Mouse (Mus musculus): ENCODE data around the gene Myo1e. TPM values are rescaled to one million over a fixed set of nuclear protein-coding genes. Genes with fewer than 3 reads are reported as not detected.

Myo1e gene
- polyA plus RNA-seq, 1 experiment from 2014 or later = 27.5 TPM

DNA sequence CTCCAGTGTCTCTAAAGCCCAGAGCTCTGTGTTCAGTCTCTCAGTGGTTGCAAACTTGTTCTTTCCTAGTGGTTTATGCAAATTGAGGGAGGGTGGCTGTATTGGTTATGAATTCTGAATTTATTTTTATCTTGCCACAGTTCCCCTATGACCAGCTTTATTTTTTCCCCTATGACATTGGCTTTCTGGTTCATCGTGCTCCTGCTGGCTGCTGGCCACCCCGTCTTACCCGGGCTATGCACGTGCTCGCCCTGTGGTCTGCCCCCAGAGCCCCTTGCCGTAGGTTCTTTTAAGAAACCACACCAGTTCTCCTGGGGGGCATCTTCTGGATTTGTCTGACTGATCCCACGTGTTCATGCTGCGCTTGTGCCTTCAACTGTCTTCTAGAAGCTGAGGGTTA, 97.8 kb downstream of the Myo1e start:
- ATAC-seq (ENCODE audit: insufficient number of reproducible peaks, low FRiP score, low TSS enrichment, low read depth) = no peak
- Histone ChIP-seq H3K9me3 (no peaks in the 10 kb centered on the region), H3K36me3 (peaks cover 28% of the 10 kb centered on the region), H3K27ac (no peak overlapping the region), H3K27me3 (no peaks in the 10 kb centered on the region), H3K4me2 (no peak overlapping the region), H3K9ac (no peak overlapping the region), H3K4me1 (no peaks in the 10 kb centered on the region), H3K4me3 (no peak overlapping the region)
- 81% methylated on average over 8 of the region's 8 CpGs for WGBS

DNA sequence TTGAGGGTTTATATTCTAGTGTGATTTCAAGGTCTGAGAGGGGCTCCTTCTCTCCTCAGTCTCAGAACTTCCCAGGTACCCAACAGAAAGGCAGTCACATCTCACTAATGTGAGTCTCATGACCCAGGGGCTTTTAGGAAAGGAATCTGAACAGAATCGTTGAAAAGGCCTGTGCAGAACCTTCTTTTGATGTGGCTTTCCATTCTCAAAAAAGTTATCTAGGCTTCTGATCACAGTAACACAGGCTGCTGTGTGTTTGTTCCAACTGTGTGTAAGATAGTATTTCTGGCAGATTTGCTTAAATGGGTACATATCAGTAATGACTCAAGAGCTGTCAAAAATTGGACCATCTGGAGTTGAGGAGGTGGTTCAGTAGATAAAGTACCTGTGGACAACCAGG, 102.9 kb downstream of the Myo1e start:
- no peak overlapping the region for H3K9ac ChIP-seq
- H3K27ac ChIP-seq = no peak overlapping the region
- H3K36me3 ChIP-seq = 0 out of 2 replicates have a peak, but pooled peaks cover 9% of the 10 kb centered on the region
- no peaks in the 10 kb centered on the region for H3K4me1 ChIP-seq
- no peaks in the 10 kb centered on the region for H3K27me3 ChIP-seq
- no peak overlapping the region for H3K4me2 ChIP-seq
- 53% methylated on average over 1 of the region's 1 CpGs for WGBS
- H3K9me3 ChIP-seq = no peaks in the 10 kb centered on the region
- no peak overlapping the region for H3K4me3 ChIP-seq
- ATAC-seq (ENCODE audit: insufficient number of reproducible peaks, low FRiP score, low TSS enrichment, low read depth) = no peak

- H3K27me3 ChIP-seq = no peaks in the 10 kb centered on the region
- H3K4me3 ChIP-seq = no peak overlapping the region
- H3K36me3 ChIP-seq = 0 out of 2 replicates have a peak, but pooled peaks cover 5% of the 10 kb centered on the region
- no peak overlapping the region for H3K9ac ChIP-seq
- no peak for ATAC-seq (ENCODE audit: insufficient number of reproducible peaks, low FRiP score, low TSS enrichment, low read depth)
- no peak overlapping the region for H3K27ac ChIP-seq
- no peaks in the 10 kb centered on the region for H3K9me3 ChIP-seq
- H3K4me2 ChIP-seq = no peak overlapping the region
- H3K4me1 ChIP-seq = peaks cover 4% of the 10 kb centered on the region; the same call in 1 of the 2 replicates
- WGBS = 100% methylated on average over 1 of the region's 1 CpGs
Measured at GRCm38 (mm10) chr9:70314019-70314418, 106.9 kb downstream of the Myo1e start.

DNA sequence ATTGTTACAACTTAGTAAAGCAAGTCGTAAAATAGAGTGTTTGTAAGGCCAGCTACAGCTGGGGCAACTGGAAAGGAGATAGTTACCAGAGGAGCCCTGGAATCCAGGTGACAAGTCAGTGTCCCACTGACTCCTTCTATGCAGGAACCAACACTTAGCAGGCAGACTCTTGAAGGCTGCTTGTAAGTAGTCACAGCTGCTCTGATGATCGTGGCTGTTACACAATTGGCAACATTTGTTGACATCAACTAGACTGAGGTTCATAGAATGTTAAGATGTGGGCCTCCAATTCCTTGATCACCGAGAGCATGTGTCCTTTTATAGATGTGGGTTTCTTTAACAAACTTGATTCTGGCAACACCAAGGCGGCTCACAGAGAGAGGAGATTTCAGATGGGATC, 108.0 kb downstream of the Myo1e start:
- Histone ChIP-seq H3K9me3 (no peaks in the 10 kb centered on the region), H3K27me3 (no peaks in the 10 kb centered on the region), H3K36me3 (0 out of 2 replicates have a peak, but pooled peaks cover 3% of the 10 kb centered on the region), H3K27ac (no peak overlapping the region), H3K4me3 (no peak overlapping the region), H3K9ac (no peak overlapping the region), H3K4me2 (no peak overlapping the region), H3K4me1 (peaks cover 4% of the 10 kb centered on the region; the same call in 1 of the 2 replicates)
- no peak for ATAC-seq (ENCODE audit: insufficient number of reproducible peaks, low FRiP score, low TSS enrichment, low read depth)
- 51% methylated on average over 4 of the region's 4 CpGs for WGBS

DNA sequence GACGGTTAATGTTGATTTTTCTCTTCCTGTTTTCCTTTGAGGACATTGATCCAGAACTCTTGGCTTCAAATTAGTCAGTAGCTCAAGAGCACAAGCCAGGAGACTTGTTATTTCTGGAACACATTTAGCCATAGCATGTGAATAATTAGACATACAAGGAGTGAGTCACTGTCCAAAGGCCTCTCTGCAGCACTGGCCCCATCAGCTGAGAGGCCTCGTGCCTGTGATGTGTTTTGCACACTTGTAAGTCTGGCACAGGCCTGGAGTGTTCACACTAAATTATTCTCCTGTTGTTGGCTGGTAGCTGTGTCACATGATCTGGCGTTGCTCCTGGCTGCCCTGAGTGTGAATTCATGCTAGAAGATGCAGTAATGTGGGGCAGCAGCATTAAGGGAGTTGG, 111.5 kb downstream of the Myo1e start:
- ATAC-seq (ENCODE audit: insufficient number of reproducible peaks, low FRiP score, low TSS enrichment, low read depth) = 0 out of 2 replicates have a peak, but pooled peaks have one; percentile 67
- Histone ChIP-seq H3K27me3 (no peaks in the 10 kb centered on the region), H3K4me1 (peaks cover 4% of the 10 kb centered on the region; the same call in 1 of the 2 replicates), H3K9me3 (no peaks in the 10 kb centered on the region), H3K4me3 (no peak overlapping the region), H3K4me2 (no peak overlapping the region), H3K9ac (no peak overlapping the region), H3K27ac (no peak overlapping the region), H3K36me3 (peaks cover 7% of the 10 kb centered on the region; the same call in 1 of the 2 replicates)
- WGBS = 51% methylated on average over 3 of the region's 3 CpGs

DNA sequence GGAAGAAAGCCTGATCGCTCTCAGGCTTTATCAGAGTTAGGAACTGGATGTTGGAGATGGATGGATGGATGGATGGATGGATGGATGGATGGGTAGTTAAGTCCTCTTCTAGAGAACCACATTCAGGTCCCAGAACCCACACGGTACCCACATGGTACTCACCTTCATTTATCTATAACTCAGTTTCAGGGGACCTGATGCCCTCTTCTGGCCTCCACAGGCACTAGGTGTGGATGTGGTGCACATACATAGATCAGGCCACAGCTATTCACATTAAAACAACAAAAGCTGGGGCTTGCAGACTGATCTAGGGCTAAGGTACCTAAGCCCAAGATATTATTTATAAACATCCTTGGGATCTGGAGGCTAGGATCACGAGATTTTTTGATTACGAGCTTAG, 117.2 kb downstream of the Myo1e start:
- Histone ChIP-seq H3K36me3 (peaks cover 21% of the 10 kb centered on the region), H3K27ac (no peak overlapping the region), H3K27me3 (no peaks in the 10 kb centered on the region), H3K9me3 (no peaks in the 10 kb centered on the region), H3K4me3 (no peak overlapping the region), H3K4me2 (no peak overlapping the region), H3K4me1 (no peaks in the 10 kb centered on the region), H3K9ac (no peak overlapping the region)
- ATAC-seq (ENCODE audit: insufficient number of reproducible peaks, low FRiP score, low TSS enrichment, low read depth) = no peak
- 87% methylated on average over 4 of the region's 4 CpGs for WGBS

DNA sequence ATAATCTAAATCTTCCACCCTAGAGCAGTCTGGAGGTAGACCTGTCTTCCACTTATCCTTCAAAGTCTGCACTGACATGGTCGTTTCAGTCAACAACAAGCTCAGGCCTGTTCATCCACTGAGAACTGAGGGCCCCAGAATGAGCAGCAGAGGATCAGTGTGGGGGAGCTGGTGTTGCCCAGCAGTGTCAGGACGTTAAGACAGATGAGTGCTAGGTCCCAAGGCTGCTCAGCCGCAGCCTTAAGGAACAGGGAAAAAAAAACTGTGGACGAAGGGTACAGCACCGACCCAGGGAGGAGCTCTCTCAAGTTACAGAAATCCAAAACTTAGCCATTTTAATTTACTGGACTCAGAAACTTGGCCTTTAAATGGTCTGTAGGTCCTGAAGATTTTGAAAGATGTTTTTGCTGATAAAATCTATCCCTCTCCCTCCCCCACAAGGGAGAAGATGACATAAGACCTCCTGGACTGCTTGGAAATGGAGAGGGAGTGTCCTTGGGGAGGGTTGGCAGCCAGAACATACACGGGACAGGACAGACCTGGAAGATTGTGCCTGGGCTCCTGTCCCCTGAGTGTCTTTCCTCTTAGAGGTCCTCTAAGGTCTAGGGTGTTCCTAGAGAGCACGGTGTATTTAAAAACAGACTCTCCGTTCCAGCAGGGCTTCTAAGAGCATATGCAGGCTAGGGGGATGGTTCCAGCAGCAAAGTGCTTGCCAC, 118.9 kb downstream of the Myo1e start:
- H3K27ac ChIP-seq = no peak overlapping the region

GRCm38 (mm10) chr9:70328193-70328841, 121.2 kb downstream of the Myo1e start:
- Histone ChIP-seq H3K9ac (no peak overlapping the region), H3K27ac (no peak overlapping the region), H3K27me3 (no peaks in the 10 kb centered on the region), H3K4me1 (peaks cover 14% of the 10 kb centered on the region), H3K9me3 (no peaks in the 10 kb centered on the region), H3K4me3 (no peak overlapping the region), H3K4me2 (no peak overlapping the region), H3K36me3 (peaks cover 20% of the 10 kb centered on the region)
- 73% methylated on average over 5 of the region's 5 CpGs for WGBS
- no peak for ATAC-seq (ENCODE audit: insufficient number of reproducible peaks, low FRiP score, low TSS enrichment, low read depth)

More for the DNA sequence above, 118.9 kb downstream of the Myo1e start:
- Histone ChIP-seq H3K9me3 (no peaks in the 10 kb centered on the region), H3K9ac (no peak overlapping the region), H3K4me3 (no peak overlapping the region), H3K27me3 (no peaks in the 10 kb centered on the region), H3K36me3 (peaks cover 24% of the 10 kb centered on the region), H3K4me1 (peaks cover 4% of the 10 kb centered on the region), H3K4me2 (no peak overlapping the region)
- 47% methylated on average over 8 of the region's 8 CpGs for WGBS
- no peak for ATAC-seq (ENCODE audit: insufficient number of reproducible peaks, low FRiP score, low TSS enrichment, low read depth)

DNA sequence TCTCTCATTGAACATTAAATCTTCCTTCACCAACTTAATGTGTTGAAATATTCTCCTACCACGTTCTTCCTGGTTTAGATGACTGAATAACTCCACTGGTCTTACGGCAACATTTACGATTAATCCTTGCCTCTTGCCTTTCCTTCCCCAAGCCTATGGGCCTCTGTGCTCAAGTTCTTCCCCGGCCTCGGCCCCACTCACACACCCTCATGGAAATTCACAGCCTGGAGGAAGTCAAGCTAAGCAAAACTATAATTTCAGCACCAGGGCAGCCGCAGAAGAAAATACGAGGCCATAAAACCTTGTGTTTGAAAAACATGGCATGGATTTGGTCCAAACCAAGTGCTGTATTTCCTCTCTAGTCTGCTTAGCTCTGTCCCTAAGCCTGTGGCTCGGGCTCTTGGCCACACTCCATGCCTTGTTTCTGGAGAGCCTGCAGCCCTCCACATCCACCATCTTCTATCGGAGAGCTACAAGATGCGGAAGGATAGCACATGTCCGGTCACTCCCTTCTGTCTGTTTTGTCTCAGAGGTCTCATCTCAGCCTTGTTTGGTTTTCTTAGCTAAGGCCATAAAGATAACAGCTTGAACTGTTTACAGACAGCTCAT, 124.7 kb downstream of the Myo1e start:
- H3K4me3 ChIP-seq = no peak overlapping the region
- peak; percentile 85 for ATAC-seq (ENCODE audit: insufficient number of reproducible peaks, low FRiP score, low TSS enrichment, low read depth)
- no peaks in the 10 kb centered on the region for H3K27me3 ChIP-seq
- H3K4me1 ChIP-seq = peaks cover 14% of the 10 kb centered on the region
- peak overlapping the region; percentile 70 for H3K27ac ChIP-seq
- no peaks in the 10 kb centered on the region for H3K9me3 ChIP-seq
- H3K36me3 ChIP-seq = peaks cover 17% of the 10 kb centered on the region; the same call in 1 of the 2 replicates
- H3K4me2 ChIP-seq = no peak overlapping the region
- no peak overlapping the region for H3K9ac ChIP-seq
- WGBS = 18% methylated on average over 11 of the region's 11 CpGs

DNA sequence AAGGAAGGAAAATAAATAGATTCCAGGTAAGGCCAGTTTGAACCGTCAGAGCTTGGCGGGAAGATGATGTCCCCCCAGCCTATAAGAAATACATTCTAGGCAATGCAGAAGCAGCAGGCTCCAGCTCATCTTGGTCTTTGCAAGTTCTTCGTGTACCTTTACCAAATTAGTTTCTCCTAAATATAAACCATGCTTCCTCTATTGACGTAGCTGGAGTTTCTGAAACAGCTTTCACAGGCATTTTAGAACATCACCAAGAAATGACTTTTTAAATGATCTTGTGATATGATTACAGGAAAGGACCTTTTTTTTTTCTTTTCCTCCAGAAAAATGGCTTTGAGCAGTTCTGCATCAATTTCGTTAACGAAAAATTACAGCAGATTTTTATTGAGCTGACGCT, 131.2 kb downstream of the Myo1e start:
- 81% methylated on average over 7 of the region's 7 CpGs for WGBS
- Histone ChIP-seq H3K36me3 (peaks cover 70% of the 10 kb centered on the region), H3K27ac (no peak overlapping the region), H3K9me3 (no peaks in the 10 kb centered on the region), H3K4me2 (no peak overlapping the region), H3K4me3 (no peak overlapping the region), H3K9ac (no peak overlapping the region), H3K27me3 (no peaks in the 10 kb centered on the region), H3K4me1 (no peaks in the 10 kb centered on the region)
- no peak for ATAC-seq (ENCODE audit: insufficient number of reproducible peaks, low FRiP score, low TSS enrichment, low read depth)

GRCm38 (mm10) chr9:70338894-70339293, 131.7 kb downstream of the Myo1e start:
- H3K4me3 ChIP-seq = no peak overlapping the region
- no peak for ATAC-seq (ENCODE audit: insufficient number of reproducible peaks, low FRiP score, low TSS enrichment, low read depth)
- H3K4me2 ChIP-seq = no peak overlapping the region
- H3K4me1 ChIP-seq = no peaks in the 10 kb centered on the region
- no peaks in the 10 kb centered on the region for H3K27me3 ChIP-seq
- H3K9me3 ChIP-seq = no peaks in the 10 kb centered on the region
- no peak overlapping the region for H3K9ac ChIP-seq
- H3K36me3 ChIP-seq = peaks cover 74% of the 10 kb centered on the region
- H3K27ac ChIP-seq = no peak overlapping the region

GRCm38 (mm10) chr9:70349274-70349673, 142.1 kb downstream of the Myo1e start:
- Histone ChIP-seq H3K4me1 (no peaks in the 10 kb centered on the region), H3K27me3 (no peaks in the 10 kb centered on the region), H3K9ac (no peak overlapping the region), H3K27ac (no peak overlapping the region), H3K4me2 (no peak overlapping the region), H3K4me3 (no peak overlapping the region), H3K9me3 (no peaks in the 10 kb centered on the region), H3K36me3 (peaks cover 48% of the 10 kb centered on the region)
- WGBS = 89% methylated on average over 2 of the region's 2 CpGs
- ATAC-seq (ENCODE audit: insufficient number of reproducible peaks, low FRiP score, low TSS enrichment, low read depth) = no peak

All from limb, embryonic 15.5 days (tissue).